Mouse (Mus musculus): ENCODE measurements around the gene Wt1. TPM values are rescaled to one million over a fixed set of nuclear protein-coding genes. Genes with fewer than 3 reads are reported as not detected.

Gene Wt1
- polyA plus RNA-seq, 1 experiment from 2014 or later, result 1.1 TPM

DNA sequence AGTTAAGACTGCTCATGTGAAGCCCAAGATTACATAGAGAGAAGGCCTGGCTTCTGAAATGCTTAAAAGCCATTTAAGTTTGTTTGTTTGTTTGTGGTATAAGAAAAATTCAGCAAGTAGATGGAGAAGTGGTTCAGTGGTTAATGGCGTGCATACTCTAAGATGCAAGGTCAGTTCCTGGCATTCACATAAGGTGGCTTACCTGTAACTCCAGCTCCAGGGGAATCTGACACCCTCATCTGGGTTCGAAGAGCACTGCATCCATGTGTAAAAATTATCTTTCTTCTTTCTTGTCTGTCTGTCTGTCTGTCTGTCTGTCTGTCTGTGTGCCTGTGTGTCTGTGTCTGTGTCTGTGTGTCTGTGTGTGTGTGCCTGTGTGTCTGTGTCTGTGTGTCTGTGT, 34.6 kb upstream of the Wt1 start, which contains the start of gene Gm11060:
TSS of gene Gm11060 (plus strand) at position 301 of the 400 bp plus-strand sequence.
- Histone ChIP-seq H3K4me2 (ENCODE audit: low read depth, low read length) (no peak within 1 kb of the TSS), H3K4me1 (ENCODE audit: control insufficient read depth, low read depth, low read length) (no peaks in the 10 kb centered on the region), H3K36me3 (ENCODE audit: control insufficient read depth, insufficient read depth) (no peaks in the 10 kb centered on the region), H3K9me3 (replicated peaks; ENCODE audit: control insufficient read depth, low read length) (no peaks in the 10 kb centered on the region), H3K9ac (ENCODE audit: low read depth, low read length) (no peak within 1 kb of the TSS), H3K27ac (ENCODE audit: low read length) (no peak within 1 kb of the TSS), H3K27me3 (ENCODE audit: control insufficient read depth, insufficient read depth, low read depth, low read length) (no peaks in the 10 kb centered on the region), H3K4me3 (ENCODE audit: low read depth, low read length) (no peak within 1 kb of the TSS)
- WGBS (ENCODE audit: insufficient replicate concordance), result 69% methylated on average over 2 of the region's 2 CpGs
- ATAC-seq (ENCODE audit: low read depth), result no peak

DNA sequence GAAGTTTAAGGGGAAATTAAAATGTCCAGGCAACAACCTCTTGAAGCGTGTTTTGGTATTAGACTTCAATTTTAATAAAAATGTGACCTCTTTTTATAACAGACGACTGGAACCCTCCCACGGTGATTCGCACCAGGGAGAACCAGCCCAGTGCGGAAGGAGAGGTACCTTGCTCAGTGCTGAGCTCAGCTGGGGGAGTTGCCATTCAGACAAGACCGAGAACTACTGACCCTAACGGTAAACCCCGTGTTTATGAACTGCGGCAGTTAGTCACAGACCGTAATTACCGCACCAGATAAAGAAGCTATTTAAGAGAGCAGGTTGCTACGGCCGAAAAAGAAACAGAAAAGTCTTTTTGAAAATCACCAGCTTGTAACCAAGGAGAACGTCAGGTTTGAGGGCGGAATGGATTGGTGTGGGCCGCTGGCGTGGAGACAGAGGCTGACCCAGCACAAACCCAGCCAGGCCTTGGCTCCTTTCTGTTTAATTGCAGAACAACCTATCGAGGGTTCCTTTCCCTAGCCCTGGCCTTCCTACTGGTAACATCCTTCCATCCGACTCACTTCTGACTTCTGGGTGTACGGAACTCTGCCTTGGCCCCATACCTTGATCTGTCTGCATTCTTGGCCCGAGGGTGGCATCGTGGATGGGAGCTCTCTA, 28.9 kb upstream of the Wt1 start:
- Histone ChIP-seq H3K4me2 (ENCODE audit: low read depth, low read length) (no peak overlapping the region), H3K4me1 (ENCODE audit: control insufficient read depth, low read depth, low read length) (no peaks in the 10 kb centered on the region), H3K36me3 (ENCODE audit: control insufficient read depth, insufficient read depth) (no peaks in the 10 kb centered on the region), H3K9me3 (replicated peaks; ENCODE audit: control insufficient read depth, low read length) (no peaks in the 10 kb centered on the region), H3K27me3 (ENCODE audit: control insufficient read depth, insufficient read depth, low read depth, low read length) (no peaks in the 10 kb centered on the region), H3K4me3 (ENCODE audit: low read depth, low read length) (no peak overlapping the region), H3K27ac (ENCODE audit: low read length) (no peak overlapping the region), H3K9ac (ENCODE audit: low read depth, low read length) (no peak overlapping the region)
- no peak for ATAC-seq (ENCODE audit: low read depth)
- WGBS (ENCODE audit: insufficient replicate concordance), result 76% methylated on average over 22 of the region's 22 CpGs

DNA sequence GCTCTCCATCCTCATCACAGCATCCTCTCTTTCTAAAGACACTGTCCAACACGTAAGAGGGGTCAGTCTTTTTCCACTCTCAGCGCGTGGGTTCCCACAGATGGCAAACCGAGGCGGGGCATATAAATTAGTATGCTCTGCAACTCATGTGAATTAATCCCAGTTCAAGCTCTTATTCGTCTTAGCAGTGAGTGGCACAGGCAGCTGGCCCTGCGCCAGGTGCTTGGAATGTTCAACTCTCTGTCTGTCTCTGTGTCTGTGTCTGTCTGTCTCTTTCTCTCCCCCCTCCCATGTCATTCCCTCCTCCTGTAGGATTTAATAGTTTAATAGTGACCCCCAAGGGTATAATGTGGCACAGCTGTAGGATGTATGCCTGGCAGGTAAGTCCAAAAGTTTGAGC, 26.9 kb upstream of the Wt1 start:
- H3K27ac ChIP-seq (ENCODE audit: low read length), result no peak overlapping the region
- 67% methylated on average over 7 of the region's 7 CpGs for WGBS (ENCODE audit: insufficient replicate concordance)

DNA sequence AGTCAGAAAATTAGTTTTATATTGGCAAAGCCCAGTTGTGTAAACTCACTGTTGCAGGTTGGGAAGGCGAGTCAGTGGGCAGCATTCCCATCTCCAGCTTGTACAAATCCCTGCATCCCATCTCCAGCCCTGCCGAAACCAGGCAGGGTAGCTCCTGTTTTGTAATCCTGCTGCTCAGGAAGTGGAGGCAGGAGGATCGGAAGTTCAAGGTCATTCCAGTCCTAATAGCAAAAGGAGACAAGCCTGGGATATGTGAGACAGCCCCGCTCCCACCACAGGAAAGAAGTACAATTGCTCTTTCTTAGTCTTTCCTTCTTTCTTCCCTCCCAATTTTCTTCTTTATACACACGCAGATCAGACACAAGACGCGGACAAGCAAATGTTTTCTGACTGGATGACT, 25.8 kb upstream of the Wt1 start:
- Histone ChIP-seq H3K36me3 (ENCODE audit: control insufficient read depth, insufficient read depth) (no peaks in the 10 kb centered on the region), H3K9me3 (replicated peaks; ENCODE audit: control insufficient read depth, low read length) (no peaks in the 10 kb centered on the region), H3K4me3 (ENCODE audit: low read depth, low read length) (no peak overlapping the region), H3K27me3 (ENCODE audit: control insufficient read depth, insufficient read depth, low read depth, low read length) (no peaks in the 10 kb centered on the region), H3K4me2 (ENCODE audit: low read depth, low read length) (no peak overlapping the region), H3K9ac (ENCODE audit: low read depth, low read length) (no peak overlapping the region), H3K4me1 (ENCODE audit: control insufficient read depth, low read depth, low read length) (no peaks in the 10 kb centered on the region), H3K27ac (ENCODE audit: low read length) (no peak overlapping the region)
- WGBS (ENCODE audit: insufficient replicate concordance), result 54% methylated on average over 7 of the region's 7 CpGs
- ATAC-seq (ENCODE audit: low read depth), result no peak

More for the DNA sequence above, 26.9 kb upstream of the Wt1 start:
- Histone ChIP-seq H3K4me2 (ENCODE audit: low read depth, low read length) (no peak overlapping the region), H3K9ac (ENCODE audit: low read depth, low read length) (no peak overlapping the region), H3K4me3 (ENCODE audit: low read depth, low read length) (no peak overlapping the region), H3K36me3 (ENCODE audit: control insufficient read depth, insufficient read depth) (no peaks in the 10 kb centered on the region), H3K4me1 (ENCODE audit: control insufficient read depth, low read depth, low read length) (no peaks in the 10 kb centered on the region), H3K9me3 (replicated peaks; ENCODE audit: control insufficient read depth, low read length) (no peaks in the 10 kb centered on the region), H3K27me3 (ENCODE audit: control insufficient read depth, insufficient read depth, low read depth, low read length) (no peaks in the 10 kb centered on the region)
- ATAC-seq (ENCODE audit: low read depth), result no peak

DNA sequence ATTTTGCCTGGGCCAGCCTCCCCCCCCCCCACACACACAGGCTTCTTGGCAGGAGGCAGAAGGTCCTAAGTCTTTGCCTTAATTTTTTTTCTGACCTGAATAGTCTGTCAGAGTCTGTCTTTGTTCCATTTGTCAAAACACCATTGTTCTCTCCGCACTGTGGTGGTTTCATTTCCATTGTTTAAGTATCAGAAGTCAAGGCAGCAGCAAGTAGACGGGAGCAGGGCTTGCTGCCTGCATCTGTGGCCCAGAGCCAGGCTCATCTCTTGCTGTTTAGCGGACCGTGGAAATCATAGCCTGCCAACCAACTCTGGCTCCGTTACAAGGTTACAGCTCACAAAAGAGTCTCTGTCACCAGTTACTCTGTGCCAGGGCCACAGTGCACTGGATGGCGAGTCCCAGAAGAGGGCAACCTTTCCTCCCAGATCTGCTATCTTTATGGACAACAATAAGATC, 17.6 kb upstream of the Wt1 start:
- H3K27me3 ChIP-seq (ENCODE audit: control insufficient read depth, insufficient read depth, low read depth, low read length), result no peaks in the 10 kb centered on the region
- H3K4me2 ChIP-seq (ENCODE audit: low read depth, low read length), result no peak overlapping the region
- no peak overlapping the region for H3K27ac ChIP-seq (ENCODE audit: low read length)
- no peaks in the 10 kb centered on the region for H3K4me1 ChIP-seq (ENCODE audit: control insufficient read depth, low read depth, low read length)
- H3K4me3 ChIP-seq (ENCODE audit: low read depth, low read length), result no peak overlapping the region
- WGBS (ENCODE audit: insufficient replicate concordance), result 40% methylated on average over 6 of the region's 6 CpGs
- H3K36me3 ChIP-seq (ENCODE audit: control insufficient read depth, insufficient read depth), result no peaks in the 10 kb centered on the region
- ATAC-seq (ENCODE audit: low read depth), result no peak
- no peaks in the 10 kb centered on the region for H3K9me3 ChIP-seq (replicated peaks; ENCODE audit: control insufficient read depth, low read length)
- no peak overlapping the region for H3K9ac ChIP-seq (ENCODE audit: low read depth, low read length)

DNA sequence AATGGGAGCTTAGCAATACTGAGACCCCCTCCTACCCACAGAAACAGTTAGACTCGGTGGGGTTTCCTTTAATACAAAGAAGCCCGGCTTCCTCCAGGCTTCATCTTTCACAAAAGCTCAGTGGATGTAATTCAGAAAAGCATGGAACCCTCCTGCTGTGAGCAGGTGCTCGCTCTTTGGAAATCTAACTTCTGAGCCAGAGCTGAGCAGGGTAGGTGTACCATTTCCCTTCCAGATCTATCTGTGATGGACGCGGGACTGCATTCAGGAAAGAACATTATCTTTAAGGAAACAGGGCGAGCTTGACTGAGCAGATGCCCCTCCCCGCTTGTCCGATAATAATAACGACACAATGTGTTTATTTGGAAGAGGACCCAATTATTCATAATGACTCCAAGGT, 12.3 kb upstream of the Wt1 start:
- Histone ChIP-seq H3K27ac (ENCODE audit: low read length) (no peak overlapping the region), H3K36me3 (ENCODE audit: control insufficient read depth, insufficient read depth) (no peaks in the 10 kb centered on the region), H3K4me2 (ENCODE audit: low read depth, low read length) (no peak overlapping the region), H3K27me3 (ENCODE audit: control insufficient read depth, insufficient read depth, low read depth, low read length) (peaks cover 6% of the 10 kb centered on the region; the same call in 1 of the 2 replicates), H3K4me3 (ENCODE audit: low read depth, low read length) (no peak overlapping the region), H3K9me3 (replicated peaks; ENCODE audit: control insufficient read depth, low read length) (no peaks in the 10 kb centered on the region), H3K4me1 (ENCODE audit: control insufficient read depth, low read depth, low read length) (no peaks in the 10 kb centered on the region), H3K9ac (ENCODE audit: low read depth, low read length) (no peak overlapping the region)
- WGBS (ENCODE audit: insufficient replicate concordance), result 20% methylated on average over 9 of the region's 9 CpGs
- no peak for ATAC-seq (ENCODE audit: low read depth)

DNA sequence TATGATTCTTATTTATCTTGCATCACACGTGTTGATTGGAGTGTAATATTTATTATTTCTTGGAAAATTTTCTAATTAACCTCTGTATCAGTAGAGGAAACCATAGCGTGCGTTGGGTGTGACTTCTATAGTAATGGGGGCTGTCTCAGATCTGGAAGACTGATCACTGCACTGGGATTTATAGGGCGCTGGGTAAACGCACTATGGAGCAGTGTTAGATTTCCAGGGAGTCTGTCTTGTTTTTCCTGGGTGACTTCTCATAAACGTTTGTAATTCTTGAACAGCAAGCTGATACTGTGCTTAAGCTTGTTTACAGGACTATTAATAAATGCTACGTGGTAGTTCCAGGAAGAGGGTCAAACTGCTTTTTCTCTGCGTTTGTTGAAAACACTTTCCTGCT, 8.7 kb upstream of the Wt1 start:
- no peak overlapping the region for H3K9ac ChIP-seq (ENCODE audit: low read depth, low read length)
- no peak for ATAC-seq (ENCODE audit: low read depth)
- no peak overlapping the region for H3K4me3 ChIP-seq (ENCODE audit: low read depth, low read length)
- no peaks in the 10 kb centered on the region for H3K9me3 ChIP-seq (replicated peaks; ENCODE audit: control insufficient read depth, low read length)
- no peaks in the 10 kb centered on the region for H3K36me3 ChIP-seq (ENCODE audit: control insufficient read depth, insufficient read depth)
- no peaks in the 10 kb centered on the region; the same call in 1 of the 2 replicates for H3K4me1 ChIP-seq (ENCODE audit: control insufficient read depth, low read depth, low read length)
- WGBS (ENCODE audit: insufficient replicate concordance), result 46% methylated on average over 8 of the region's 8 CpGs
- peaks cover 31% of the 10 kb centered on the region for H3K27me3 ChIP-seq (ENCODE audit: control insufficient read depth, insufficient read depth, low read depth, low read length)
- H3K4me2 ChIP-seq (ENCODE audit: low read depth, low read length), result no peak overlapping the region
- no peak overlapping the region for H3K27ac ChIP-seq (ENCODE audit: low read length)

DNA sequence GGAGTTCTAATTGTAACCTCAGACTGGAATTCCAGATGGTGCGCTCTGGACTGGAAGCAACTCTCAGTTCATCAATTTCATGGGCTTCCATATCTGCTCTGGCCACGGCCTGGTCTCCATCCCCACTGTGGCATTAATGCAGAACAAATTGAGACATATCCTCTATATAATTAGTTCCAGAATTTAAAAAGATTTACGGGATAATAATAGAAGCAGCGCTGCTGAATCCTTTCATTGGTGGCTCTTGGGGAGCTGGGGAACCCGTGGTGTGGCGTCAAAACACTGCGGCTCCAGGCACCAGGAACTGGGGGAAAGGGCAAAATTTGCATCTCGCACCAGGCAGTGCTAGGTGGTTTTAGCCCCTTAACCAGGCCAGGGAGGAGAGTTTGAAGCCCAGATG, 4.1 kb upstream of the Wt1 start:
- no peaks in the 10 kb centered on the region; the same call in 1 of the 2 replicates for H3K4me1 ChIP-seq (ENCODE audit: control insufficient read depth, low read depth, low read length)
- H3K27me3 ChIP-seq (ENCODE audit: control insufficient read depth, insufficient read depth, low read depth, low read length), result peaks cover 76% of the 10 kb centered on the region
- H3K4me3 ChIP-seq (ENCODE audit: low read depth, low read length), result no peak overlapping the region
- no peak for ATAC-seq (ENCODE audit: low read depth)
- H3K9me3 ChIP-seq (replicated peaks; ENCODE audit: control insufficient read depth, low read length), result no peaks in the 10 kb centered on the region
- no peak overlapping the region for H3K4me2 ChIP-seq (ENCODE audit: low read depth, low read length)
- no peak overlapping the region for H3K9ac ChIP-seq (ENCODE audit: low read depth, low read length)
- H3K36me3 ChIP-seq (ENCODE audit: control insufficient read depth, insufficient read depth), result no peaks in the 10 kb centered on the region
- 6% methylated on average over 8 of the region's 8 CpGs for WGBS (ENCODE audit: insufficient replicate concordance)
- no peak overlapping the region for H3K27ac ChIP-seq (ENCODE audit: low read length)

DNA sequence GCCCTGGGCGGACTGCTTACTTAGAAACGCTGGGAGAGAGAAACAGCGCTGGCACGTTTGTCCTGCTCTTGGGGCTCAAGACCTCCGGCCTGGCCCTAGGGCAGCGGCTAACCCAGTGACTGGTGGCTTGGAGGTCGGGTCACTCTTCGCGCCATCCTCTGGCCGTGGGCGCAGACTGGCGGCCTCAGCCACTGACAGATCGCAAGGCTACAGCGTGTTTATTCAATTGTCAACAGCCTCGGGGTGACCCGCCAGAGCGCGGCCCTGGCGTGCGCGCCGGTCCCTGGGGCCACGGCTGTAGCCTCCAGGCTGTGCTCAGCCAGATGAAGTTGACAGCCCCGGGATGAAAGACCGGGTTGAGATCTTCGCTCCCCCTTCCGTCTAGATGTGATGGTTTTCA, 3.4 kb upstream of the Wt1 start:
- ATAC-seq (ENCODE audit: low read depth), result no peak
- H3K4me3 ChIP-seq (ENCODE audit: low read depth, low read length), result no peak overlapping the region
- no peaks in the 10 kb centered on the region for H3K36me3 ChIP-seq (ENCODE audit: control insufficient read depth, insufficient read depth)

More for the DNA sequence above, 3.4 kb upstream of the Wt1 start:
- no peak overlapping the region for H3K4me2 ChIP-seq (ENCODE audit: low read depth, low read length)
- H3K4me1 ChIP-seq (ENCODE audit: control insufficient read depth, low read depth, low read length), result no peaks in the 10 kb centered on the region; the same call in 1 of the 2 replicates
- H3K27ac ChIP-seq (ENCODE audit: low read length), result no peak overlapping the region
- WGBS (ENCODE audit: insufficient replicate concordance), result 2% methylated on average over 27 of the region's 27 CpGs
- H3K9ac ChIP-seq (ENCODE audit: low read depth, low read length), result no peak overlapping the region
- peaks cover 79% of the 10 kb centered on the region for H3K27me3 ChIP-seq (ENCODE audit: control insufficient read depth, insufficient read depth, low read depth, low read length)
- no peaks in the 10 kb centered on the region for H3K9me3 ChIP-seq (replicated peaks; ENCODE audit: control insufficient read depth, low read length)
